Mouse (Mus musculus): ENCODE results near the gene Spata31d1b. TPM values are rescaled to one million over a fixed set of nuclear protein-coding genes. Genes with fewer than 3 reads are reported as not detected.
"Not testable (repeated sequence)": the region's sequence is repeated elsewhere in the genome, so short reads cannot be mapped to it uniquely, and the experiment has no call there.

Gene Spata31d1b
- total RNA-seq, 2 experiments from 2014 or later, result 0.18 TPM; not detected in 1

GRCm38 (mm10) chr13:59691478-59691877 is 20.6 kb upstream of the Spata31d1b start:
- DNase-seq (ENCODE audit: low spot score in 2 of 2), result no peak

GRCm38 (mm10) chr13:59694008-59694407 is 18.1 kb upstream of the Spata31d1b start, which contains the start of gene 4921517D22Rik:
4921517D22Rik (minus strand) TSS chr13:59694108.
- no peak for DNase-seq (ENCODE audit: low spot score in 2 of 2)

GRCm38 (mm10) chr13:59695781-59696180 is 16.3 kb upstream of the Spata31d1b start:
- no peak for DNase-seq (ENCODE audit: low spot score in 2 of 2)

GRCm38 (mm10) chr13:59699131-59699530 is 13.0 kb upstream of the Spata31d1b start:
- no peak for DNase-seq (ENCODE audit: low spot score in 2 of 2)

GRCm38 (mm10) chr13:59700137-59700536 is 11.9 kb upstream of the Spata31d1b start:
- not testable (repeated sequence) for DNase-seq (ENCODE audit: low spot score in 2 of 2)

- no peak for DNase-seq (ENCODE audit: low spot score in 2 of 2)
These were observed 8.6 kb upstream of the Spata31d1b start for GRCm38 (mm10) chr13:59703514-59703913.

- DNase-seq (ENCODE audit: low spot score in 2 of 2), result peak; percentile 26 to 28
These were observed 7.5 kb upstream of the Spata31d1b start for GRCm38 (mm10) chr13:59704562-59704961.

- DNase-seq (ENCODE audit: low spot score in 2 of 2), result no peak
These were observed 1.9 kb upstream of the Spata31d1b start, which contains the start of gene Spata31d1a for GRCm38 (mm10) chr13:59710230-59710629. Spata31d1a (minus strand) TSS chr13:59710330.

- no peak for DNase-seq (ENCODE audit: low spot score in 2 of 2)
These were observed 1.6 kb downstream of the Spata31d1b start for GRCm38 (mm10) chr13:59713710-59714109.

- not testable (repeated sequence) for DNase-seq (ENCODE audit: low spot score in 2 of 2)
These were observed 6.9 kb downstream of the Spata31d1b start for GRCm38 (mm10) chr13:59718857-59719440.

- DNase-seq (ENCODE audit: low spot score in 2 of 2), result no peak
These were observed 7.4 kb downstream of the Spata31d1b start for GRCm38 (mm10) chr13:59719475-59719874.

GRCm38 (mm10) chr13:59722089-59722488 is 10.0 kb downstream of the Spata31d1b start:
- DNase-seq (ENCODE audit: low spot score in 2 of 2), result not testable (repeated sequence)

- DNase-seq (ENCODE audit: low spot score in 2 of 2), result no peak
These were observed 14.2 kb downstream of the Spata31d1b start for GRCm38 (mm10) chr13:59726139-59726867.

- DNase-seq (ENCODE audit: low spot score in 2 of 2), result peak; percentile 88 to 92
These were observed 16.5 kb downstream of the Spata31d1b start for GRCm38 (mm10) chr13:59728378-59729093.

- no peak for DNase-seq (ENCODE audit: low spot score in 2 of 2)
These were observed 19.6 kb downstream of the Spata31d1b start, which contains the start of gene Spata31d1d for GRCm38 (mm10) chr13:59731652-59732051. Spata31d1d (minus strand) TSS chr13:59731752.

- no peak for DNase-seq (ENCODE audit: low spot score in 2 of 2)
These were observed 21.9 kb downstream of the Spata31d1b start for GRCm38 (mm10) chr13:59733936-59734335.

GRCm38 (mm10) chr13:59734347-59734746 is 22.3 kb downstream of the Spata31d1b start:
- not testable (repeated sequence) for DNase-seq (ENCODE audit: low spot score in 2 of 2)

GRCm38 (mm10) chr13:59735190-59735589 is 23.1 kb downstream of the Spata31d1b start:
- no peak for DNase-seq (ENCODE audit: low spot score in 2 of 2)

GRCm38 (mm10) chr13:59738455-59738854 is 26.4 kb downstream of the Spata31d1b start:
- DNase-seq (ENCODE audit: low spot score in 2 of 2), result no peak

GRCm38 (mm10) chr13:59739397-59739796 is 27.3 kb downstream of the Spata31d1b start:
- DNase-seq (ENCODE audit: low spot score in 2 of 2), result no peak

GRCm38 (mm10) chr13:59741096-59741495 is 29.0 kb downstream of the Spata31d1b start:
- no peak for DNase-seq (ENCODE audit: low spot score in 2 of 2)

GRCm38 (mm10) chr13:59741697-59742096 is 29.6 kb downstream of the Spata31d1b start:
- DNase-seq (ENCODE audit: low spot score in 2 of 2), result no peak
